Mouse (Mus musculus): ENCODE measurements at regions not wholly inside any gene's neighbourhood (a gene's known extent, or its start where the extent isn't known, plus 50 kb on each side); places are given as distances from the start of the nearest gene placed in this dataset.

- Histone ChIP-seq H3K79me2 (ENCODE audit: control insufficient read depth, insufficient read depth) (no peaks in the 10 kb centered on the region), H3K4me3 (ENCODE audit: insufficient read depth, poor library complexity, severe bottlenecking) (no peak overlapping the region), H3K27me3 (ENCODE audit: control insufficient read depth, insufficient read depth, insufficient read length) (no peaks in the 10 kb centered on the region), H3K36me3 (ENCODE audit: control insufficient read depth, insufficient read depth) (no peaks in the 10 kb centered on the region), H3ac (ENCODE audit: control insufficient read depth, insufficient read length, low read depth) (no peak overlapping the region), H3K79me3 (ENCODE audit: low read depth) (no peaks in the 10 kb centered on the region)
- no peak for TF ChIP-seq FOSL1 (IDR thresholded peaks at IDR 0.05; ENCODE audit: insufficient read depth, low read length, poor library complexity, severe bottlenecking)
- no peak for TF ChIP-seq MAX (IDR thresholded peaks at IDR 0.05)
- no peak for TF ChIP-seq USF1 (IDR thresholded peaks at IDR 0.05; ENCODE audit: low read depth)
Measured at GRCm38 (mm10) chr5:64401737-64402136, 245.6 kb downstream of the Tbc1d1 start.

- H3K79me3 ChIP-seq (ENCODE audit: low read depth): no peaks in the 10 kb centered on the region
- H3ac ChIP-seq (ENCODE audit: control insufficient read depth, insufficient read length, low read depth): no peak overlapping the region
- no peaks in the 10 kb centered on the region for H3K79me2 ChIP-seq (ENCODE audit: control insufficient read depth, insufficient read depth)
Measured at GRCm38 (mm10) chr5:64403077-64403981, 247.2 kb downstream of the Tbc1d1 start.

GRCm38 (mm10) chr5:64403982-64404345, 247.9 kb downstream of the Tbc1d1 start:
- no peak for TF ChIP-seq FOSL1 (IDR thresholded peaks at IDR 0.05; ENCODE audit: insufficient read depth, low read length, poor library complexity, severe bottlenecking)
- no peak for TF ChIP-seq MYOD1 (IDR thresholded peaks at IDR 0.05; ENCODE audit: control insufficient read depth, insufficient read length, low read depth)
- TF ChIP-seq CEBPB (IDR thresholded peaks at IDR 0.05; ENCODE audit: low read depth): no peak
- no peak for TF ChIP-seq MYOG (IDR thresholded peaks at IDR 0.05; ENCODE audit: control insufficient read depth, extremely low read depth, insufficient read length)
- TF ChIP-seq CTCF (IDR thresholded peaks at IDR 0.05; ENCODE audit: control insufficient read depth, insufficient read depth, insufficient read length): no peak
- TF ChIP-seq USF1 (IDR thresholded peaks at IDR 0.05; ENCODE audit: low read depth): no peak
- TF ChIP-seq MAX (IDR thresholded peaks at IDR 0.05): no peak
- Histone ChIP-seq H3K79me3 (ENCODE audit: low read depth) (no peaks in the 10 kb centered on the region), H3K27me3 (ENCODE audit: control insufficient read depth, insufficient read depth, insufficient read length) (no peaks in the 10 kb centered on the region)

More at GRCm38 (mm10) chr5:64403077-64403981, 247.2 kb downstream of the Tbc1d1 start:
- H3K4me3 ChIP-seq (ENCODE audit: insufficient read depth, poor library complexity, severe bottlenecking): no peak overlapping the region
- no peak for TF ChIP-seq CTCF (IDR thresholded peaks at IDR 0.05; ENCODE audit: control insufficient read depth, insufficient read depth, insufficient read length)
- TF ChIP-seq USF1 (IDR thresholded peaks at IDR 0.05; ENCODE audit: low read depth): no peak
- TF ChIP-seq MAX (IDR thresholded peaks at IDR 0.05): no peak
- no peak for TF ChIP-seq FOSL1 (IDR thresholded peaks at IDR 0.05; ENCODE audit: insufficient read depth, low read length, poor library complexity, severe bottlenecking)
- no peak for TF ChIP-seq MYOG (IDR thresholded peaks at IDR 0.05; ENCODE audit: control insufficient read depth, extremely low read depth, insufficient read length)
- no peak for TF ChIP-seq MYOD1 (IDR thresholded peaks at IDR 0.05; ENCODE audit: control insufficient read depth, insufficient read length, low read depth)
- no peak for TF ChIP-seq CEBPB (IDR thresholded peaks at IDR 0.05; ENCODE audit: low read depth)
- no peaks in the 10 kb centered on the region for H3K27me3 ChIP-seq (ENCODE audit: control insufficient read depth, insufficient read depth, insufficient read length)
- no peaks in the 10 kb centered on the region for H3K36me3 ChIP-seq (ENCODE audit: control insufficient read depth, insufficient read depth)

GRCm38 (mm10) chr5:64404512-64404911, 248.4 kb downstream of the Tbc1d1 start:
- no peak overlapping the region for H3ac ChIP-seq (ENCODE audit: control insufficient read depth, insufficient read length, low read depth)
- no peaks in the 10 kb centered on the region for H3K79me2 ChIP-seq (ENCODE audit: control insufficient read depth, insufficient read depth)
- H3K79me3 ChIP-seq (ENCODE audit: low read depth): no peaks in the 10 kb centered on the region
- no peak overlapping the region for H3K4me3 ChIP-seq (ENCODE audit: insufficient read depth, poor library complexity, severe bottlenecking)
- no peaks in the 10 kb centered on the region for H3K27me3 ChIP-seq (ENCODE audit: control insufficient read depth, insufficient read depth, insufficient read length)
- TF ChIP-seq CEBPB (IDR thresholded peaks at IDR 0.05; ENCODE audit: low read depth) (no peak), MAX (IDR thresholded peaks at IDR 0.05) (no peak)
- H3K36me3 ChIP-seq (ENCODE audit: control insufficient read depth, insufficient read depth): no peaks in the 10 kb centered on the region

More at GRCm38 (mm10) chr5:64403982-64404345, 247.9 kb downstream of the Tbc1d1 start:
- no peak overlapping the region for H3ac ChIP-seq (ENCODE audit: control insufficient read depth, insufficient read length, low read depth)
- no peaks in the 10 kb centered on the region for H3K36me3 ChIP-seq (ENCODE audit: control insufficient read depth, insufficient read depth)
- H3K79me2 ChIP-seq (ENCODE audit: control insufficient read depth, insufficient read depth): no peaks in the 10 kb centered on the region
- no peak overlapping the region for H3K4me3 ChIP-seq (ENCODE audit: insufficient read depth, poor library complexity, severe bottlenecking)

- TF ChIP-seq CTCF (IDR thresholded peaks at IDR 0.05; ENCODE audit: control insufficient read depth, insufficient read depth, insufficient read length) (no peak), FOSL1 (IDR thresholded peaks at IDR 0.05; ENCODE audit: insufficient read depth, low read length, poor library complexity, severe bottlenecking) (no peak), MAX (IDR thresholded peaks at IDR 0.05) (no peak), CEBPB (IDR thresholded peaks at IDR 0.05; ENCODE audit: low read depth) (no peak), USF1 (IDR thresholded peaks at IDR 0.05; ENCODE audit: low read depth) (no peak), MYOG (IDR thresholded peaks at IDR 0.05; ENCODE audit: control insufficient read depth, extremely low read depth, insufficient read length) (no peak), MYOD1 (IDR thresholded peaks at IDR 0.05; ENCODE audit: control insufficient read depth, insufficient read length, low read depth) (no peak)
- H3K36me3 ChIP-seq (ENCODE audit: control insufficient read depth, insufficient read depth): no peaks in the 10 kb centered on the region
- no peaks in the 10 kb centered on the region for H3K79me2 ChIP-seq (ENCODE audit: control insufficient read depth, insufficient read depth)
Measured at GRCm38 (mm10) chr5:64408938-64409337, 252.8 kb downstream of the Tbc1d1 start.

GRCm38 (mm10) chr5:64410621-64411020, 254.5 kb downstream of the Tbc1d1 start:
- H3K4me3 ChIP-seq (ENCODE audit: insufficient read depth, poor library complexity, severe bottlenecking): no peak overlapping the region
- TF ChIP-seq FOSL1 (IDR thresholded peaks at IDR 0.05; ENCODE audit: insufficient read depth, low read length, poor library complexity, severe bottlenecking) (no peak), USF1 (IDR thresholded peaks at IDR 0.05; ENCODE audit: low read depth) (no peak), CEBPB (IDR thresholded peaks at IDR 0.05; ENCODE audit: low read depth) (no peak), MAX (IDR thresholded peaks at IDR 0.05) (no peak), CTCF (IDR thresholded peaks at IDR 0.05; ENCODE audit: control insufficient read depth, insufficient read depth, insufficient read length) (no peak), MYOD1 (IDR thresholded peaks at IDR 0.05; ENCODE audit: control insufficient read depth, insufficient read length, low read depth) (no peak), MYOG (IDR thresholded peaks at IDR 0.05; ENCODE audit: control insufficient read depth, extremely low read depth, insufficient read length) (no peak)
- no peaks in the 10 kb centered on the region for H3K36me3 ChIP-seq (ENCODE audit: control insufficient read depth, insufficient read depth)
- H3K27me3 ChIP-seq (ENCODE audit: control insufficient read depth, insufficient read depth, insufficient read length): no peaks in the 10 kb centered on the region
- no peak overlapping the region for H3ac ChIP-seq (ENCODE audit: control insufficient read depth, insufficient read length, low read depth)
- no peaks in the 10 kb centered on the region for H3K79me2 ChIP-seq (ENCODE audit: control insufficient read depth, insufficient read depth)
- H3K79me3 ChIP-seq (ENCODE audit: low read depth): no peaks in the 10 kb centered on the region

More at GRCm38 (mm10) chr5:64408938-64409337, 252.8 kb downstream of the Tbc1d1 start:
- Histone ChIP-seq H3K4me3 (ENCODE audit: insufficient read depth, poor library complexity, severe bottlenecking) (no peak overlapping the region), H3K27me3 (ENCODE audit: control insufficient read depth, insufficient read depth, insufficient read length) (no peaks in the 10 kb centered on the region), H3ac (ENCODE audit: control insufficient read depth, insufficient read length, low read depth) (no peak overlapping the region), H3K79me3 (ENCODE audit: low read depth) (no peaks in the 10 kb centered on the region)
